Mouse (Mus musculus): ENCODE measurements around the gene Tha1.

Tha1 gene

GRCm38 (mm10) chr11:117872861-117873608, at the start of gene Tha1:
Gene Tha1 (minus strand): TSS chr11:117873481.
- DNase-seq (ENCODE audit: low read depth, low spot score), result peak; percentile 93

- DNase-seq (ENCODE audit: low read depth, low spot score), result peak; percentile 29
Measured at GRCm38 (mm10) chr11:117919211-117919610, 45.9 kb upstream of the Tha1 start.

- no peak for DNase-seq (ENCODE audit: low read depth, low spot score)
Measured at GRCm38 (mm10) chr11:117918541-117918940, 45.3 kb upstream of the Tha1 start.

GRCm38 (mm10) chr11:117915837-117916236, 42.6 kb upstream of the Tha1 start:
- no peak for DNase-seq (ENCODE audit: low read depth, low spot score)

GRCm38 (mm10) chr11:117915341-117915740, 42.1 kb upstream of the Tha1 start:
- DNase-seq (ENCODE audit: low read depth, low spot score), result no peak

GRCm38 (mm10) chr11:117914531-117914930, 41.2 kb upstream of the Tha1 start:
- no peak for DNase-seq (ENCODE audit: low read depth, low spot score)

- peak; percentile 83 for DNase-seq (ENCODE audit: low read depth, low spot score)
Measured at GRCm38 (mm10) chr11:117912684-117913352, 39.5 kb upstream of the Tha1 start.

- DNase-seq (ENCODE audit: low read depth, low spot score), result no peak
Measured at GRCm38 (mm10) chr11:117909337-117909736, 36.1 kb upstream of the Tha1 start.

GRCm38 (mm10) chr11:117904442-117904841, 31.2 kb upstream of the Tha1 start:
- no peak for DNase-seq (ENCODE audit: low read depth, low spot score)

GRCm38 (mm10) chr11:117902282-117902681, 29.0 kb upstream of the Tha1 start:
- DNase-seq (ENCODE audit: low read depth, low spot score), result no peak

GRCm38 (mm10) chr11:117896533-117896932, 23.3 kb upstream of the Tha1 start:
- DNase-seq (ENCODE audit: low read depth, low spot score), result no peak

GRCm38 (mm10) chr11:117894676-117895075, 21.4 kb upstream of the Tha1 start:
- DNase-seq (ENCODE audit: low read depth, low spot score), result no peak

GRCm38 (mm10) chr11:117892199-117892598, 18.9 kb upstream of the Tha1 start:
- no peak for DNase-seq (ENCODE audit: low read depth, low spot score)

- DNase-seq (ENCODE audit: low read depth, low spot score), result no peak
Measured at GRCm38 (mm10) chr11:117891581-117892175, 18.4 kb upstream of the Tha1 start.

GRCm38 (mm10) chr11:117890519-117891282, 17.4 kb upstream of the Tha1 start:
- no peak for DNase-seq (ENCODE audit: low read depth, low spot score)

GRCm38 (mm10) chr11:117889887-117890340, 16.6 kb upstream of the Tha1 start:
- no peak for DNase-seq (ENCODE audit: low read depth, low spot score)

GRCm38 (mm10) chr11:117888853-117889822, 15.9 kb upstream of the Tha1 start:
- peak; percentile 63 for DNase-seq (ENCODE audit: low read depth, low spot score)

GRCm38 (mm10) chr11:117888168-117888852, 15.0 kb upstream of the Tha1 start:
- DNase-seq (ENCODE audit: low read depth, low spot score), result no peak

- DNase-seq (ENCODE audit: low read depth, low spot score), result no peak
Measured at GRCm38 (mm10) chr11:117886000-117886399, 12.7 kb upstream of the Tha1 start.

GRCm38 (mm10) chr11:117882208-117882607, 8.9 kb upstream of the Tha1 start:
- DNase-seq (ENCODE audit: low read depth, low spot score), result no peak

Data from brain, adult 2 months (tissue).